ENCODE assay signal across 9 mouse cellular contexts in genomic region chr13:73748663-73749440, GRCm38 (mm10). TPM values are rescaled to one million over a fixed set of nuclear protein-coding genes. Genes with fewer than 3 reads are reported as not detected.
DNase-seq lines count a peak whose midpoint lies in the region; ATAC-seq and TF ChIP-seq lines count a peak whose summit lies in the region.
"Had no signal": no experiment of that assay in that cellular context is flagged by ENCODE, and none has a peak within 500 bp of the region (broad histone marks: within the 10 kb centered on the region; RNA-seq: fewer than 3 reads in every experiment).

No protein-coding gene starts in this region.

- no peaks in the 10 kb centered on the region for H3K36me3 ChIP-seq in stomach, postnatal 0 days (ENCODE audit: control insufficient read depth, insufficient read depth, low read length)
- H3K36me3 ChIP-seq: liver, embryonic 13.5 days had no signal

- no peak for DNase-seq in lung, adult 2 months
- no peak for DNase-seq in lung, postnatal 10 days
- peak; percentile 65 for DNase-seq in kidney, postnatal 14 days
- peak; percentile 78 for DNase-seq in stomach, postnatal 0 days (ENCODE audit: low spot score)
- no peak for DNase-seq in cerebellum, postnatal 14 days
- DNase-seq in right cerebral cortex, postnatal 25 days = no peak
- no peak for DNase-seq in left cerebral cortex, postnatal 4 days
- DNase-seq: liver, embryonic 13.5 days had no signal

- H3K9ac ChIP-seq in stomach, postnatal 0 days (ENCODE audit: low read length) = no peak overlapping the region
- H3K9ac ChIP-seq: liver, embryonic 13.5 days had no signal

- ATAC-seq in stomach, postnatal 0 days (ENCODE audit: low FRiP score, low TSS enrichment) = peak; percentile 81

- no peak for TF ChIP-seq POLR2A in lung, adult 2 months (IDR thresholded peaks at IDR 0.05; ENCODE audit: borderline replicate concordance, extremely low read depth, low read depth, low read length)
- no peak for TF ChIP-seq POLR2A in bone marrow macrophage, adult 2 months (IDR thresholded peaks at IDR 0.05; ENCODE audit: borderline replicate concordance, low read depth, low read length)

- H3K27ac ChIP-seq in bone marrow macrophage, adult 2 months (ENCODE audit: insufficient read depth, low read depth, low read length) = no peak overlapping the region
- peak overlapping the region; percentile 9; the same call in 1 of the 2 replicates for H3K27ac ChIP-seq in stomach, postnatal 0 days (replicated peaks)
- H3K27ac ChIP-seq: liver, embryonic 13.5 days had no signal

- no peak overlapping the region for H3K4me3 ChIP-seq in lung, adult 2 months (replicated peaks; ENCODE audit: extremely low read depth, low read depth, low read length)
- H3K4me3 ChIP-seq in bone marrow macrophage, adult 2 months (ENCODE audit: insufficient read depth, low read length) = no peak overlapping the region
- H3K4me3 ChIP-seq in stomach, postnatal 0 days (ENCODE audit: low read depth, low read length) = no peak overlapping the region
- H3K4me3 ChIP-seq: liver, embryonic 13.5 days had no signal

- no peaks in the 10 kb centered on the region for H3K27me3 ChIP-seq in stomach, postnatal 0 days (ENCODE audit: control insufficient read depth, insufficient read depth, low read length)

- 36% methylated on average over 15 of the region's 15 CpGs for WGBS in lung, adult 2 months
- 38% methylated on average over 15 of the region's 15 CpGs for WGBS in stomach, postnatal 0 days

- no peaks in the 10 kb centered on the region for H3K9me3 ChIP-seq in stomach, postnatal 0 days (ENCODE audit: control insufficient read depth, low read length)
- H3K9me3 ChIP-seq: liver, embryonic 13.5 days had no signal

- H3K4me1 ChIP-seq in lung, adult 2 months (ENCODE audit: control insufficient read depth, insufficient read depth, low read length) = no peaks in the 10 kb centered on the region
- H3K4me1 ChIP-seq in bone marrow macrophage, adult 2 months (ENCODE audit: control insufficient read depth, insufficient read depth, low read length) = no peaks in the 10 kb centered on the region
- no peaks in the 10 kb centered on the region; the same call in 1 of the 2 replicates for H3K4me1 ChIP-seq in stomach, postnatal 0 days (replicated peaks; ENCODE audit: control insufficient read depth, insufficient read depth)
- H3K4me1 ChIP-seq: liver, embryonic 13.5 days had no signal

- TF ChIP-seq CTCF in lung, adult 2 months (IDR thresholded peaks at IDR 0.05; ENCODE audit: insufficient read depth, low read length) = peak; percentile 61
- peak; percentile 35; the same call in 1 of the 2 replicates for TF ChIP-seq CTCF in bone marrow macrophage, adult 2 months (IDR thresholded peaks at IDR 0.05; ENCODE audit: low read depth, low read length)
- peak; percentile 78 for TF ChIP-seq CTCF in stomach, postnatal 0 days (IDR thresholded peaks at IDR 0.05; ENCODE audit: low read depth)

- no peak for TF ChIP-seq EP300 in stomach, postnatal 0 days (optimal IDR thresholded peaks at IDR 0.05)

- no peak overlapping the region for H3K4me2 ChIP-seq in stomach, postnatal 0 days (replicated peaks; ENCODE audit: low read depth)
- H3K4me2 ChIP-seq: liver, embryonic 13.5 days had no signal

- intact Hi-C loops in left cerebral cortex, postnatal 4 days (cut with DNase I) = no loop called here

RNA-seq across cellular contexts. Expression of gene Slc12a7, which starts 16.0 kb away (rescaled TPM):
- polyA plus RNA-seq in lung, adult 2 months (2012; rRNA removed) = 60.0 and 69.9 TPM in 2 replicates
- 50.6 and 53.9 TPM in 2 replicates for polyA plus RNA-seq in bone marrow macrophage, adult 2 months (2012; ENCODE audit: insufficient read depth, insufficient read length, missing spikeins)
- 17.9 and 19.0 TPM in 2 replicates for polyA plus RNA-seq in stomach, postnatal 0 days (2015; fragmentation: Nextera tagmentation; extraction: Ambion mirVana)
- total RNA-seq in left cerebral cortex, postnatal 4 days (2021) = 10 to 100 TPM; 12.1 to 12.3 TPM

RNA-seq across cellular contexts. Expression of gene Slc6a19, which starts 44.2 kb away (rescaled TPM):
- polyA plus RNA-seq in lung, adult 2 months (2012; rRNA removed) = 0.18 and 8.8 TPM in 2 replicates
- polyA plus RNA-seq in bone marrow macrophage, adult 2 months (2012; ENCODE audit: insufficient read depth, insufficient read length, missing spikeins) = not detected in 2 replicates
- polyA plus RNA-seq in stomach, postnatal 0 days (2015; fragmentation: Nextera tagmentation; extraction: Ambion mirVana) = 8.8 and 9.2 TPM in 2 replicates
- not detected for total RNA-seq in left cerebral cortex, postnatal 4 days (2021)

Comparison
In these comparisons a context has a peak if more than half of its experiments do, and no peak if none do; other contexts are left out.
1. DNase-seq: peak in kidney, postnatal 14 days (single experiment) and stomach, postnatal 0 days (single experiment); none in lung, adult 2 months (single experiment), lung, postnatal 10 days (single experiment), cerebellum, postnatal 14 days (0 of 2), right cerebral cortex, postnatal 25 days (single experiment) and left cerebral cortex, postnatal 4 days (single experiment).
2. Peak in every context shown above with its lines, with median percentiles within 50 percentile points of each other: CTCF ChIP-seq.